21 mouse cellular contexts compared by ENCODE assay signal in genomic region chr3:92778799-92779198, GRCm38 (mm10). TPM values are rescaled to one million over a fixed set of nuclear protein-coding genes. Genes with fewer than 3 reads are reported as not detected.
DNase-seq lines count a peak whose midpoint lies in the region; ATAC-seq and TF ChIP-seq lines count a peak whose summit lies in the region.
"Had no signal": no experiment of that assay in that cellular context is flagged by ENCODE, and none has a peak within 500 bp of the region (broad histone marks: within the 10 kb centered on the region; RNA-seq: fewer than 3 reads in every experiment).

Gene Lce1i, minus strand, starts transcription at chr3:92778899.

- H3K9me3 ChIP-seq in stomach, postnatal 0 days (ENCODE audit: control insufficient read depth, low read length) = no peaks in the 10 kb centered on the region
- H3K9me3 ChIP-seq: G1E had no signal

- H3K27me3 ChIP-seq in stomach, postnatal 0 days (ENCODE audit: control insufficient read depth, insufficient read depth, low read length) = no peaks in the 10 kb centered on the region
- H3K27me3 ChIP-seq: CH12.LX had no signal

- no peak within 1 kb of the TSS for H3K4me3 ChIP-seq in lung, adult 2 months (replicated peaks; ENCODE audit: extremely low read depth, low read depth, low read length)
- no peak within 1 kb of the TSS for H3K4me3 ChIP-seq in stomach, postnatal 0 days (ENCODE audit: low read depth, low read length)

- H3K4me2 ChIP-seq in stomach, postnatal 0 days (replicated peaks; ENCODE audit: low read depth) = no peak within 1 kb of the TSS

- 63% methylated on average over 1 of the region's 1 CpGs for WGBS in lung, adult 2 months
- 81% methylated on average over 1 of the region's 1 CpGs for WGBS in stomach, postnatal 0 days

- H3K36me3 ChIP-seq in stomach, postnatal 0 days (ENCODE audit: control insufficient read depth, insufficient read depth, low read length) = no peaks in the 10 kb centered on the region
- H3K36me3 ChIP-seq: G1E had no signal

- ATAC-seq in stomach, postnatal 0 days (ENCODE audit: low FRiP score, low TSS enrichment) = no peak
- ATAC-seq: activated CD4-positive, CD25-positive, alpha-beta regulatory T cell, adult 4 months; CD4-positive, CD25-positive, alpha-beta regulatory T cell, adult 4 months; Patski had no signal

- no peak for TF ChIP-seq EP300 in stomach, postnatal 0 days (optimal IDR thresholded peaks at IDR 0.05)

- H3K9ac ChIP-seq in stomach, postnatal 0 days (ENCODE audit: low read length) = no peak within 1 kb of the TSS

- no peak for DNase-seq in lung, adult 2 months
- no peak for DNase-seq in lung, adult 18-20 months
- DNase-seq in stomach, postnatal 0 days (ENCODE audit: low spot score) = no peak
- DNase-seq in layer of hippocampus, adult 11-12 months (ENCODE audit: low spot score) = no peak
- DNase-seq: adrenal gland, adult 2 months; adrenal gland, adult 8-10 months; adrenal gland, postnatal 10 days; adrenal gland, postnatal 14 days; adrenal gland, postnatal 25 days; adrenal gland, postnatal 36 days; B cell, adult 2 months; cerebellum, adult 11 months; cerebellum, adult 11-12 months; cerebellum, adult 18-20 months had no signal

- no peak within 1 kb of the TSS for H3K27ac ChIP-seq in stomach, postnatal 0 days (replicated peaks)

- TF ChIP-seq CTCF in lung, adult 2 months (IDR thresholded peaks at IDR 0.05; ENCODE audit: insufficient read depth, low read length) = no peak
- no peak for TF ChIP-seq CTCF in stomach, postnatal 0 days (IDR thresholded peaks at IDR 0.05; ENCODE audit: low read depth)

- H3K4me1 ChIP-seq in lung, adult 2 months (ENCODE audit: control insufficient read depth, insufficient read depth, low read length) = no peaks in the 10 kb centered on the region
- no peaks in the 10 kb centered on the region for H3K4me1 ChIP-seq in stomach, postnatal 0 days (replicated peaks; ENCODE audit: control insufficient read depth, insufficient read depth)

- TF ChIP-seq POLR2A in lung, adult 2 months (IDR thresholded peaks at IDR 0.05; ENCODE audit: borderline replicate concordance, extremely low read depth, low read depth, low read length) = no peak

RNA-seq across cellular contexts. Expression of gene Lce1i, which starts in this region (rescaled TPM):
- polyA plus RNA-seq in lung, adult 2 months (2012; rRNA removed) = 20.2 TPM in 1 of 2 replicates, not detected in the other
- 369 and 377 TPM in 2 replicates for polyA plus RNA-seq in stomach, postnatal 0 days (2015; fragmentation: Nextera tagmentation; extraction: Ambion mirVana)
- polyA plus RNA-seq: activated CD4-positive, CD25-positive, alpha-beta regulatory T cell, adult 4 months; adrenal gland, adult 2 months; brain, embryonic 14.5 days; C2C12; CD4-positive, CD25-positive, alpha-beta regulatory T cell, adult 4 months; G1E; Patski had no signal

Comparison
In these comparisons a context has a peak if more than half of its experiments do, and no peak if none do; other contexts are left out.
1. RNA of gene Lce1i (polyA plus RNA-seq): 369 to 377 TPM in stomach, postnatal 0 days; 20.2 TPM in lung, adult 2 months; every median in the first group is over 10 times any median in the second.